Mouse (Mus musculus): Measurements from ENCODE around the gene Daxx.

Gene Daxx

GRCm38 (mm10) chr17:33940206-33940805, 31.1 kb downstream of the Daxx start, which contains the start of the genes Pfdn6 and Wdr46:
TSS of gene Pfdn6 (minus strand) at chr17:33940343.
TSS of gene Wdr46 (plus strand) at chr17:33940660.
- CTCF ChIA-PET, result interaction anchor here (0.7 to 1.4 kb wide), 4 partner anchors 10 to 211 kb away, joined by 3 read pairs; no protein-coding TSS in a partner anchor

- CTCF ChIA-PET, result interaction anchor here (0.8 to 1.4 kb wide), 2 partner anchors 10 to 15 kb away, joined by 3 read pairs; no protein-coding TSS in a partner anchor
These were observed 31.8 kb downstream of the Daxx start for GRCm38 (mm10) chr17:33940981-33941380.

GRCm38 (mm10) chr17:33941381-33941780, 32.2 kb downstream of the Daxx start:
- CTCF ChIA-PET, result interaction anchor here (0.8 to 1.4 kb wide), 2 partner anchors 9 to 15 kb away, joined by 3 read pairs; no protein-coding TSS in a partner anchor

GRCm38 (mm10) chr17:33943454-33943853, 34.2 kb downstream of the Daxx start:
- CTCF ChIA-PET, result no interaction called here

GRCm38 (mm10) chr17:33947430-33948089, 38.3 kb downstream of the Daxx start:
- CTCF ChIA-PET, result no interaction called here

- CTCF ChIA-PET, result no interaction called here
These were observed 39.1 kb downstream of the Daxx start for GRCm38 (mm10) chr17:33948090-33948904.

- CTCF ChIA-PET, result no interaction called here
These were observed 39.8 kb downstream of the Daxx start for GRCm38 (mm10) chr17:33948905-33949537.

GRCm38 (mm10) chr17:33950131-33950625, 41.0 kb downstream of the Daxx start:
- CTCF ChIA-PET, result interaction anchor here (0.9 kb wide), 1 partner anchor 9 kb away, joined by 3 read pairs; no protein-coding TSS in a partner anchor

- CTCF ChIA-PET, result interaction anchor here (0.7 to 0.9 kb wide), 2 partner anchors 10 to 230 kb away, joined by 3 read pairs; no protein-coding TSS in a partner anchor
These were observed 42.1 kb downstream of the Daxx start, which contains the start of gene B3galt4 for GRCm38 (mm10) chr17:33951021-33951946. TSS of gene B3galt4 (minus strand) at chr17:33951488.

GRCm38 (mm10) chr17:33952015-33952414, 42.8 kb downstream of the Daxx start:
- CTCF ChIA-PET, result interaction anchor here (0.7 kb wide), 1 partner anchor 229 kb away, joined by 3 read pairs; no protein-coding TSS in a partner anchor

- CTCF ChIA-PET, result interaction anchor here (0.6 kb wide), 1 partner anchor 1073 kb away, joined by 3 read pairs; no protein-coding TSS in a partner anchor
These were observed 43.7 kb downstream of the Daxx start for GRCm38 (mm10) chr17:33952879-33953278.

- CTCF ChIA-PET, result interaction anchor here (0.6 kb wide), 1 partner anchor 1072 kb away, joined by 3 read pairs; no protein-coding TSS in a partner anchor
These were observed 44.1 kb downstream of the Daxx start for GRCm38 (mm10) chr17:33953310-33953709.

- CTCF ChIA-PET, result no interaction called here
These were observed 44.8 kb downstream of the Daxx start for GRCm38 (mm10) chr17:33953961-33954565.

- CTCF ChIA-PET, result interaction anchor here (0.7 kb wide), 1 partner anchor 60 kb away, joined by 3 read pairs; no protein-coding TSS in a partner anchor
These were observed 45.7 kb downstream of the Daxx start for GRCm38 (mm10) chr17:33954646-33955554.

- CTCF ChIA-PET, result interaction anchor here (0.7 kb wide), 1 partner anchor 689 kb away, joined by 4 read pairs; the partner anchor contains the start of gene Fkbpl
These were observed 46.5 kb downstream of the Daxx start, which contains the start of the genes Vps52 and Rps18 for GRCm38 (mm10) chr17:33955555-33956214. TSS of gene Vps52 (plus strand) at chr17:33955812. TSS of gene Rps18 (minus strand) at chr17:33956001.

- CTCF ChIA-PET, result interaction anchor here (0.7 kb wide), 1 partner anchor 688 kb away, joined by 4 read pairs; the partner anchor contains the start of gene Fkbpl
These were observed 47.1 kb downstream of the Daxx start for GRCm38 (mm10) chr17:33956336-33956735.

GRCm38 (mm10) chr17:33957493-33957892, 48.3 kb downstream of the Daxx start:
- CTCF ChIA-PET, result interaction anchor here (0.7 kb wide), 1 partner anchor 1298 kb away, joined by 3 read pairs; no protein-coding TSS in a partner anchor
